In genomic region chr4:7534301-7534700, GRCm38 (mm10) we compare ENCODE assay signal across 19 mouse cellular contexts.
DNase-seq lines count a peak whose midpoint lies in the region; TF ChIP-seq lines count a peak whose summit lies in the region.
"Had no signal": no experiment of that assay in that cellular context is flagged by ENCODE, and none has a peak within 500 bp of the region (broad histone marks: within the 10 kb centered on the region; RNA-seq: fewer than 3 reads in every experiment).

No protein-coding gene starts in this region.

- H3K4me3 ChIP-seq in heart, embryonic 10.5 days = no peak overlapping the region
- no peak overlapping the region for H3K4me3 ChIP-seq in gastrocnemius, adult 2 months
- H3K4me3 ChIP-seq: embryonic facial prominence, embryonic 12.5 days; forebrain, embryonic 15.5 days; hindbrain, embryonic 13.5 days had no signal

- intact Hi-C loops in gastrocnemius, adult 2 months (cut with DNase I) = no loop called here

- peak; percentile 36 for DNase-seq in CD4-positive helper T cell, adult 2 months (ENCODE audit: low read depth, low spot score)
- DNase-seq in T-cell, adult 2 months (ENCODE audit: low spot score) = peak; percentile 30
- peak; percentile 45 for DNase-seq in thymus, postnatal 0 days (ENCODE audit: low spot score)
- peak; percentile 39 to 57 for DNase-seq in thymus, postnatal 36 days
- DNase-seq in heart, embryonic 10.5 days (ENCODE audit: low spot score) = no peak
- DNase-seq in gastrocnemius, adult 2 months = no peak
- DNase-seq in urinary bladder, postnatal 14 days (ENCODE audit: low spot score) = no peak
- DNase-seq: adrenal gland, postnatal 14 days; B cell, adult 2 months; cerebellum, adult 11-12 months; cerebellum, adult 9-10 months; cerebellum, postnatal 25 days; gastrocnemius, postnatal 14 days; heart, postnatal 10 days had no signal

- no peaks in the 10 kb centered on the region for H3K9me3 ChIP-seq in heart, embryonic 10.5 days
- H3K9me3 ChIP-seq: embryonic facial prominence, embryonic 12.5 days; forebrain, embryonic 15.5 days; G1E; hindbrain, embryonic 13.5 days had no signal

- TF ChIP-seq CTCF in gastrocnemius, adult 2 months (IDR thresholded peaks at IDR 0.05) = no peak

- no peaks in the 10 kb centered on the region for H3K27me3 ChIP-seq in heart, embryonic 10.5 days (ENCODE audit: insufficient read depth, poor library complexity, severe bottlenecking)
- H3K27me3 ChIP-seq: embryonic facial prominence, embryonic 12.5 days; forebrain, embryonic 15.5 days; hindbrain, embryonic 13.5 days had no signal

- H3K4me1 ChIP-seq in heart, embryonic 10.5 days = no peaks in the 10 kb centered on the region
- H3K4me1 ChIP-seq: embryonic facial prominence, embryonic 12.5 days; forebrain, embryonic 15.5 days; hindbrain, embryonic 13.5 days had no signal

- H3K36me3 ChIP-seq in heart, embryonic 10.5 days = no peaks in the 10 kb centered on the region
- H3K36me3 ChIP-seq: embryonic facial prominence, embryonic 12.5 days; forebrain, embryonic 15.5 days; G1E; hindbrain, embryonic 13.5 days had no signal

- 89% methylated on average over 4 of the region's 4 CpGs for WGBS in heart, embryonic 10.5 days

- no peak overlapping the region for H3K27ac ChIP-seq in heart, embryonic 10.5 days
- H3K27ac ChIP-seq in gastrocnemius, adult 2 months = no peak overlapping the region
- H3K27ac ChIP-seq: embryonic facial prominence, embryonic 12.5 days; forebrain, embryonic 15.5 days; hindbrain, embryonic 13.5 days; hindbrain, postnatal 0 days had no signal

Comparison
In these comparisons a context has a peak if more than half of its experiments do, and no peak if none do; other contexts are left out.
1. DNase-seq: peak in CD4-positive helper T cell, adult 2 months (single experiment), T-cell, adult 2 months (single experiment), thymus, postnatal 0 days (single experiment) and thymus, postnatal 36 days (2 of 2); none in heart, embryonic 10.5 days (single experiment), gastrocnemius, adult 2 months (single experiment) and urinary bladder, postnatal 14 days (single experiment).